9 mouse cellular contexts compared by ENCODE assay signal in genomic region chr17:73882194-73882593, GRCm38 (mm10).
DNase-seq lines count a peak whose midpoint lies in the region; ATAC-seq and TF ChIP-seq lines count a peak whose summit lies in the region.
"Had no signal": no experiment of that assay in that cellular context is flagged by ENCODE, and none has a peak within 500 bp of the region (broad histone marks: within the 10 kb centered on the region; RNA-seq: fewer than 3 reads in every experiment).

No protein-coding gene starts in this region.

- no peaks in the 10 kb centered on the region for H3K4me1 ChIP-seq in bone marrow, adult 2 months (ENCODE audit: control insufficient read depth, insufficient read depth, low read length)
- no peaks in the 10 kb centered on the region for H3K4me1 ChIP-seq in embryonic fibroblast, embryonic 13.5 days (ENCODE audit: control insufficient read depth, insufficient read depth, low read length)
- peaks cover 12% of the 10 kb centered on the region for H3K4me1 ChIP-seq in heart, embryonic 10.5 days
- H3K4me1 ChIP-seq in kidney, embryonic 14.5 days (ENCODE audit: control insufficient read depth, insufficient read depth, low read length) = no peaks in the 10 kb centered on the region
- H3K4me1 ChIP-seq in limb, embryonic 14.5 days (ENCODE audit: control insufficient read depth, insufficient read depth, low read length) = no peaks in the 10 kb centered on the region
- H3K4me1 ChIP-seq in stomach, embryonic 14.5 days (ENCODE audit: control insufficient read depth, insufficient read depth, low read length) = no peaks in the 10 kb centered on the region
- H3K4me1 ChIP-seq: embryonic facial prominence, embryonic 12.5 days had no signal

- no peaks in the 10 kb centered on the region for H3K9me3 ChIP-seq in heart, embryonic 10.5 days
- no peaks in the 10 kb centered on the region for H3K9me3 ChIP-seq in kidney, embryonic 14.5 days (ENCODE audit: control insufficient read depth, low read length)
- no peaks in the 10 kb centered on the region for H3K9me3 ChIP-seq in limb, embryonic 14.5 days (ENCODE audit: control insufficient read depth, low read length)
- no peaks in the 10 kb centered on the region for H3K9me3 ChIP-seq in stomach, embryonic 14.5 days (ENCODE audit: control insufficient read depth, low read depth, low read length)
- H3K9me3 ChIP-seq: embryonic facial prominence, embryonic 12.5 days had no signal

- WGBS in bone marrow, adult 2 months = 14% methylated on average over 9 of the region's 9 CpGs
- 12% methylated on average over 9 of the region's 9 CpGs for WGBS in heart, embryonic 10.5 days
- 11% methylated on average over 9 of the region's 9 CpGs for WGBS in kidney, embryonic 14.5 days
- 12% methylated on average over 9 of the region's 9 CpGs for WGBS in limb, embryonic 14.5 days
- WGBS in stomach, embryonic 14.5 days = 13% methylated on average over 9 of the region's 9 CpGs

- H3K79me2 ChIP-seq in C2C12 (ENCODE audit: control insufficient read depth, insufficient read depth) = no peaks in the 10 kb centered on the region

- no peak overlapping the region for H3K4me3 ChIP-seq in C2C12 (ENCODE audit: insufficient read depth, poor library complexity, severe bottlenecking)
- no peak overlapping the region for H3K4me3 ChIP-seq in bone marrow, adult 2 months (replicated peaks; ENCODE audit: control insufficient read depth, low read depth, low read length)
- H3K4me3 ChIP-seq in embryonic fibroblast, embryonic 13.5 days (ENCODE audit: insufficient read depth, low read length) = no peak overlapping the region
- no peak overlapping the region for H3K4me3 ChIP-seq in heart, embryonic 10.5 days
- no peak overlapping the region for H3K4me3 ChIP-seq in kidney, embryonic 14.5 days (ENCODE audit: low read length)
- no peak overlapping the region for H3K4me3 ChIP-seq in limb, embryonic 14.5 days (replicated peaks; ENCODE audit: low read length)
- H3K4me3 ChIP-seq in stomach, embryonic 14.5 days (ENCODE audit: low read depth, low read length) = no peak overlapping the region
- H3K4me3 ChIP-seq: embryonic facial prominence, embryonic 12.5 days had no signal

- H3K27me3 ChIP-seq in C2C12 (ENCODE audit: control insufficient read depth, insufficient read depth, insufficient read length) = peaks cover 7% of the 10 kb centered on the region
- H3K27me3 ChIP-seq in heart, embryonic 10.5 days (ENCODE audit: insufficient read depth, poor library complexity, severe bottlenecking) = no peaks in the 10 kb centered on the region
- H3K27me3 ChIP-seq in kidney, embryonic 14.5 days (ENCODE audit: control insufficient read depth, insufficient read depth, low read length) = no peaks in the 10 kb centered on the region
- H3K27me3 ChIP-seq in limb, embryonic 14.5 days (ENCODE audit: control insufficient read depth, insufficient read depth, low read length) = no peaks in the 10 kb centered on the region
- H3K27me3 ChIP-seq in stomach, embryonic 14.5 days (ENCODE audit: control insufficient read depth, insufficient read depth, low read length) = no peaks in the 10 kb centered on the region
- H3K27me3 ChIP-seq: embryonic facial prominence, embryonic 12.5 days had no signal

- H3K27ac ChIP-seq in bone marrow, adult 2 months (ENCODE audit: control insufficient read depth, insufficient read depth, low read depth, low read length, poor library complexity) = no peak overlapping the region
- H3K27ac ChIP-seq in embryonic fibroblast, embryonic 13.5 days (ENCODE audit: insufficient read depth, low read length) = no peak overlapping the region
- no peak overlapping the region for H3K27ac ChIP-seq in heart, embryonic 10.5 days
- no peak overlapping the region for H3K27ac ChIP-seq in kidney, embryonic 14.5 days (ENCODE audit: low read depth, low read length)
- no peak overlapping the region for H3K27ac ChIP-seq in limb, embryonic 14.5 days (replicated peaks; ENCODE audit: low read depth, low read length)
- H3K27ac ChIP-seq in stomach, embryonic 14.5 days (ENCODE audit: low read length) = no peak overlapping the region
- H3K27ac ChIP-seq: embryonic facial prominence, embryonic 12.5 days had no signal

- no peak overlapping the region for H3K4me2 ChIP-seq in kidney, embryonic 14.5 days (replicated peaks; ENCODE audit: low read depth, low read length)
- H3K4me2 ChIP-seq in limb, embryonic 14.5 days (replicated peaks; ENCODE audit: low read depth, low read length, severe bottlenecking) = no peak overlapping the region
- no peak overlapping the region for H3K4me2 ChIP-seq in stomach, embryonic 14.5 days (replicated peaks; ENCODE audit: low read depth, low read length)
- H3K4me2 ChIP-seq: embryonic facial prominence, embryonic 12.5 days had no signal

- H3K36me3 ChIP-seq in C2C12 (ENCODE audit: control insufficient read depth, insufficient read depth) = no peaks in the 10 kb centered on the region
- no peaks in the 10 kb centered on the region for H3K36me3 ChIP-seq in heart, embryonic 10.5 days
- no peaks in the 10 kb centered on the region for H3K36me3 ChIP-seq in kidney, embryonic 14.5 days (ENCODE audit: control insufficient read depth, insufficient read depth, low read length)
- no peaks in the 10 kb centered on the region for H3K36me3 ChIP-seq in limb, embryonic 14.5 days (ENCODE audit: control insufficient read depth, insufficient read depth, low read length)
- H3K36me3 ChIP-seq in stomach, embryonic 14.5 days (ENCODE audit: control insufficient read depth, insufficient read depth, low read length) = no peaks in the 10 kb centered on the region
- H3K36me3 ChIP-seq: embryonic facial prominence, embryonic 12.5 days had no signal

- peak; percentile 83 for TF ChIP-seq CTCF in C2C12 (IDR thresholded peaks at IDR 0.05; ENCODE audit: control insufficient read depth, insufficient read depth, insufficient read length)
- peak; percentile 87 for TF ChIP-seq CTCF in bone marrow, adult 2 months (IDR thresholded peaks at IDR 0.05; ENCODE audit: control insufficient read depth, insufficient read depth, low read length)
- peak; percentile 95 for TF ChIP-seq CTCF in embryonic fibroblast, embryonic 13.5 days (IDR thresholded peaks at IDR 0.05; ENCODE audit: borderline replicate concordance, insufficient read depth, low read length)

- no peak overlapping the region for H3K9ac ChIP-seq in kidney, embryonic 14.5 days (ENCODE audit: low read depth, low read length)
- H3K9ac ChIP-seq in limb, embryonic 14.5 days (ENCODE audit: low read depth, low read length, severe bottlenecking) = no peak overlapping the region
- no peak overlapping the region for H3K9ac ChIP-seq in stomach, embryonic 14.5 days (replicated peaks; ENCODE audit: low read depth, low read length)
- H3K9ac ChIP-seq: embryonic facial prominence, embryonic 12.5 days had no signal

- no peak overlapping the region for H3ac ChIP-seq in C2C12 (ENCODE audit: control insufficient read depth, insufficient read length, low read depth)

- TF ChIP-seq POLR2A in bone marrow, adult 2 months (IDR thresholded peaks at IDR 0.05; ENCODE audit: borderline replicate concordance, control insufficient read depth, low read depth, low read length) = no peak
- no peak for TF ChIP-seq POLR2A in embryonic fibroblast, embryonic 13.5 days (IDR thresholded peaks at IDR 0.05; ENCODE audit: low read depth, low read length)
- no peak for TF ChIP-seq POLR2A in limb, embryonic 14.5 days (IDR thresholded peaks at IDR 0.05; ENCODE audit: borderline replicate concordance, extremely low read depth, insufficient read depth, insufficient read length)

- H3K79me3 ChIP-seq in C2C12 (ENCODE audit: low read depth) = no peaks in the 10 kb centered on the region

- ATAC-seq in kidney, embryonic 14.5 days (ENCODE audit: low FRiP score, low TSS enrichment) = 0 out of 2 replicates have a peak, but pooled peaks have one; percentile 75
- ATAC-seq in limb, embryonic 14.5 days (ENCODE audit: low FRiP score, low read depth) = peak; percentile 79
- ATAC-seq in stomach, embryonic 14.5 days (ENCODE audit: insufficient number of reproducible peaks, insufficient read depth, low FRiP score, low read depth) = peak; percentile 69; the same call in 1 of the 2 replicates

- peak; percentile 86 for DNase-seq in heart, embryonic 10.5 days (ENCODE audit: low spot score)
- peak; percentile 84 for DNase-seq in limb, embryonic 14.5 days (ENCODE audit: low spot score)
- peak; percentile 51 to 70 for DNase-seq in natural killer cell, adult 2 months (ENCODE audit: low spot score in 2 of 2)

TF ChIP-seq in C2C12, 6 proteins besides CTCF, POLR2A, EP300 and RAD21:
- TF ChIP-seq USF1 (IDR thresholded peaks at IDR 0.05; ENCODE audit: low read depth) (no peak), MAX (IDR thresholded peaks at IDR 0.05) (no peak)
